Mouse (Mus musculus) sigmoid colon, adult 10 weeks (tissue): ENCODE results near the gene Tsc22d3. TPM values are rescaled to one million over a fixed set of nuclear protein-coding genes. Genes with fewer than 3 reads are reported as not detected.

Experiments
- polyA plus RNA-seq: library from polyadenylated mRNA; stranded (reverse); fragments of 350-450 nt; fragmentation: Illumina TruSeq; extraction: RNeasy Lipid Tissue Mini Kit (QIAGEN cat#74804); gene quantifications from one replicate; pipeline ENCODE4 v1.2.3, GENCODE M21; 2014; ENCODE audit warnings: low read depth, low replicate concordance

Tsc22d3 gene
- 132 TPM for polyA plus RNA-seq

GRCm38 (mm10) chrX:140600410-140601109 is at the start of gene Tsc22d3:
Gene Tsc22d3 (minus strand): TSS chrX:140600659.

Other genes with a start within 250 kb of the Tsc22d3 start
- 38.8 TPM for gene Prps1, start 144.0 kb downstream of the Tsc22d3 start, polyA plus RNA-seq
- 88.3 TPM for gene Mid2, start 63.9 kb upstream of the Tsc22d3 start, polyA plus RNA-seq
- gene Tex13b, start 212.8 kb upstream of the Tsc22d3 start, polyA plus RNA-seq: not detected